Mouse (Mus musculus): Measurements from ENCODE around the gene Entpd4b. TPM values are rescaled to one million over a fixed set of nuclear protein-coding genes. Genes with fewer than 3 reads are reported as not detected.
A peak's percentile ranks its signal among the peaks of the same experiment; 100 is the strongest.
"Not testable (repeated sequence)": the region's sequence is repeated elsewhere in the genome, so short reads cannot be mapped to it uniquely, and the experiment has no call there.

Gene Entpd4b
- 9.9 and 11.6 TPM in 2 replicates for polyA plus RNA-seq (2015; fragmentation: Nextera tagmentation; extraction: Ambion mirVana)

- H3K4me1 ChIP-seq (replicated peaks; ENCODE audit: control insufficient read depth, insufficient read depth, low read length); H3K27ac ChIP-seq (ENCODE audit: low read length); H3K27me3 ChIP-seq (replicated peaks; ENCODE audit: control insufficient read depth, insufficient read depth, low read length); H3K4me2 ChIP-seq (ENCODE audit: low read length); H3K4me3 ChIP-seq (replicated peaks; ENCODE audit: low read length); H3K9ac ChIP-seq (replicated peaks; ENCODE audit: low read depth, low read length); H3K36me3 ChIP-seq (ENCODE audit: control insufficient read depth, insufficient read depth); H3K9me3 ChIP-seq (ENCODE audit: control insufficient read depth, low read length): not testable (repeated sequence)
- peak; percentile 98 for ATAC-seq
- WGBS = no CpG with 5 or more reads among the region's 68 CpGs
These were observed at the start of gene Entpd4b for GRCm38 (mm10) chr14:69555110-69555831. Gene Entpd4b, plus strand, starts transcription at chr14:69555424.

GRCm38 (mm10) chr14:69507000-69507399, 48.2 kb upstream of the Entpd4b start:
- H3K36me3 ChIP-seq (ENCODE audit: control insufficient read depth, insufficient read depth); H3K9me3 ChIP-seq (ENCODE audit: control insufficient read depth, low read length); H3K4me1 ChIP-seq (replicated peaks; ENCODE audit: control insufficient read depth, insufficient read depth, low read length); H3K9ac ChIP-seq (replicated peaks; ENCODE audit: low read depth, low read length); H3K4me2 ChIP-seq (ENCODE audit: low read length); H3K27me3 ChIP-seq (replicated peaks; ENCODE audit: control insufficient read depth, insufficient read depth, low read length); H3K4me3 ChIP-seq (replicated peaks; ENCODE audit: low read length); H3K27ac ChIP-seq (ENCODE audit: low read length); ATAC-seq: not testable (repeated sequence)
- WGBS = no CpG with 5 or more reads among the region's 1 CpGs

- not testable (repeated sequence) for H3K36me3 ChIP-seq (ENCODE audit: control insufficient read depth, insufficient read depth); H3K9me3 ChIP-seq (ENCODE audit: control insufficient read depth, low read length); H3K4me3 ChIP-seq (replicated peaks; ENCODE audit: low read length); H3K27ac ChIP-seq (ENCODE audit: low read length); ATAC-seq; H3K9ac ChIP-seq (replicated peaks; ENCODE audit: low read depth, low read length); H3K27me3 ChIP-seq (replicated peaks; ENCODE audit: control insufficient read depth, insufficient read depth, low read length); H3K4me2 ChIP-seq (ENCODE audit: low read length); H3K4me1 ChIP-seq (replicated peaks; ENCODE audit: control insufficient read depth, insufficient read depth, low read length)
- WGBS = no CpG with 5 or more reads among the region's 2 CpGs
These were observed 42.8 kb upstream of the Entpd4b start, which contains the start of gene Gm27179 for GRCm38 (mm10) chr14:69512449-69512848. Gene Gm27179, minus strand, starts transcription at chr14:69512549.

GRCm38 (mm10) chr14:69520810-69521209, 34.4 kb upstream of the Entpd4b start:
- not testable (repeated sequence) for ATAC-seq; H3K36me3 ChIP-seq (ENCODE audit: control insufficient read depth, insufficient read depth); H3K27ac ChIP-seq (ENCODE audit: low read length); H3K9ac ChIP-seq (replicated peaks; ENCODE audit: low read depth, low read length); H3K27me3 ChIP-seq (replicated peaks; ENCODE audit: control insufficient read depth, insufficient read depth, low read length); H3K9me3 ChIP-seq (ENCODE audit: control insufficient read depth, low read length); H3K4me2 ChIP-seq (ENCODE audit: low read length); H3K4me3 ChIP-seq (replicated peaks; ENCODE audit: low read length); H3K4me1 ChIP-seq (replicated peaks; ENCODE audit: control insufficient read depth, insufficient read depth, low read length)
- no CpG with 5 or more reads among the region's 2 CpGs for WGBS

GRCm38 (mm10) chr14:69523001-69523400, 32.2 kb upstream of the Entpd4b start:
- H3K27me3 ChIP-seq (replicated peaks; ENCODE audit: control insufficient read depth, insufficient read depth, low read length); H3K4me3 ChIP-seq (replicated peaks; ENCODE audit: low read length); H3K4me2 ChIP-seq (ENCODE audit: low read length); H3K36me3 ChIP-seq (ENCODE audit: control insufficient read depth, insufficient read depth); H3K27ac ChIP-seq (ENCODE audit: low read length); H3K4me1 ChIP-seq (replicated peaks; ENCODE audit: control insufficient read depth, insufficient read depth, low read length); H3K9ac ChIP-seq (replicated peaks; ENCODE audit: low read depth, low read length); H3K9me3 ChIP-seq (ENCODE audit: control insufficient read depth, low read length); ATAC-seq: not testable (repeated sequence)
- no CpG with 5 or more reads among the region's 1 CpGs for WGBS

DNA sequence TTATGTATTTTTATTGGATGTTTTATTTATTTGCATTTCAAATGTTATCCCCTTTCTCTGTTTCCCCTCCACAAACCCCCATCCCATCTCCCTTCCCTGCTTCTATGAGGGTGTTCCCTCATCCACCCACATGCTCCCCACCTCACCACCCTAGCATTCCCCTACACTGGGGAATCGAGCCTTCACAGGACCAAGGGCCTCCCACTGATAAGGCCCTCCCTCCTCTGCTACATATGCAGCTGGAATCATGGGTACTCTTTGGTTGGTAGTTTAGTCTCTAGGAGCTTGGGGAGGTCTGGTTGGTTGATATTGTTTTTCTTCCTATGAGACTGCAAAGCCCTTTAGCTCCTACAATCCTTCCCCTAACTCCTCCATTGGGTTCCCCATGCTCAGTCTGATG, 29.0 kb upstream of the Entpd4b start:
- not testable (repeated sequence) for H3K4me1 ChIP-seq (replicated peaks; ENCODE audit: control insufficient read depth, insufficient read depth, low read length); H3K4me2 ChIP-seq (ENCODE audit: low read length); H3K9ac ChIP-seq (replicated peaks; ENCODE audit: low read depth, low read length); H3K4me3 ChIP-seq (replicated peaks; ENCODE audit: low read length); H3K27me3 ChIP-seq (replicated peaks; ENCODE audit: control insufficient read depth, insufficient read depth, low read length); ATAC-seq; H3K27ac ChIP-seq (ENCODE audit: low read length); H3K36me3 ChIP-seq (ENCODE audit: control insufficient read depth, insufficient read depth); H3K9me3 ChIP-seq (ENCODE audit: control insufficient read depth, low read length)
- WGBS = no CpG with 5 or more reads among the region's 1 CpGs

DNA sequence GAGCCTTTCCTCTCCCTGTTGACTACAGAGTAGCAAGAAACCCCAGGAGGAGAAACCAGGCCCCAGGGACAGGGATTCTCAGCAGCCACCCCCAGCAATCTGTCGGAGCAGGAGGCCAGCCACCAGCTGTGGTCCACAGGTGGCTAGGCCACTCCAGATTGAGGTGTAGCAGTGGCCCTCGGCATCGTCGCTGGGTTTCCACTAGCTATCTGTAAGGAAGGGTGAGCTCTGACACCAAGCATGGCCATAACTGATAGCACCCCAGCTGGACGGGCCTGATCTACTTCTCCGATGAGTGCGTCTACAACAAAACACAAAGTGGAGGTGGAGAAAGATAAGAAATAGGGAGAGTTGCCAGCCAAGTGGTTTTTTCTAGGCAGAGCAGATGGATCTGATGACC, 18.7 kb upstream of the Entpd4b start:
- H3K9ac ChIP-seq (replicated peaks; ENCODE audit: low read depth, low read length); H3K4me1 ChIP-seq (replicated peaks; ENCODE audit: control insufficient read depth, insufficient read depth, low read length); H3K36me3 ChIP-seq (ENCODE audit: control insufficient read depth, insufficient read depth); ATAC-seq; H3K9me3 ChIP-seq (ENCODE audit: control insufficient read depth, low read length); H3K4me2 ChIP-seq (ENCODE audit: low read length); H3K27ac ChIP-seq (ENCODE audit: low read length); H3K4me3 ChIP-seq (replicated peaks; ENCODE audit: low read length); H3K27me3 ChIP-seq (replicated peaks; ENCODE audit: control insufficient read depth, insufficient read depth, low read length): not testable (repeated sequence)
- WGBS = no CpG with 5 or more reads among the region's 7 CpGs

GRCm38 (mm10) chr14:69540113-69540512, 15.1 kb upstream of the Entpd4b start:
- not testable (repeated sequence) for H3K9ac ChIP-seq (replicated peaks; ENCODE audit: low read depth, low read length); H3K36me3 ChIP-seq (ENCODE audit: control insufficient read depth, insufficient read depth); H3K4me2 ChIP-seq (ENCODE audit: low read length); H3K9me3 ChIP-seq (ENCODE audit: control insufficient read depth, low read length); H3K4me3 ChIP-seq (replicated peaks; ENCODE audit: low read length); H3K27ac ChIP-seq (ENCODE audit: low read length); H3K4me1 ChIP-seq (replicated peaks; ENCODE audit: control insufficient read depth, insufficient read depth, low read length); H3K27me3 ChIP-seq (replicated peaks; ENCODE audit: control insufficient read depth, insufficient read depth, low read length); ATAC-seq
- no CpG with 5 or more reads among the region's 5 CpGs for WGBS

GRCm38 (mm10) chr14:69542695-69543094, 12.5 kb upstream of the Entpd4b start:
- not testable (repeated sequence) for H3K4me2 ChIP-seq (ENCODE audit: low read length); ATAC-seq; H3K36me3 ChIP-seq (ENCODE audit: control insufficient read depth, insufficient read depth); H3K4me1 ChIP-seq (replicated peaks; ENCODE audit: control insufficient read depth, insufficient read depth, low read length); H3K27ac ChIP-seq (ENCODE audit: low read length); H3K4me3 ChIP-seq (replicated peaks; ENCODE audit: low read length); H3K9me3 ChIP-seq (ENCODE audit: control insufficient read depth, low read length); H3K27me3 ChIP-seq (replicated peaks; ENCODE audit: control insufficient read depth, insufficient read depth, low read length); H3K9ac ChIP-seq (replicated peaks; ENCODE audit: low read depth, low read length)
- WGBS = no CpG with 5 or more reads among the region's 7 CpGs

GRCm38 (mm10) chr14:69544033-69544432, 11.2 kb upstream of the Entpd4b start:
- ATAC-seq = not testable (repeated sequence)
- WGBS = no CpG with 5 or more reads among the region's 7 CpGs

More at GRCm38 (mm10) chr14:69544033-69544432, 11.2 kb upstream of the Entpd4b start:
- H3K4me2 ChIP-seq (ENCODE audit: low read length); H3K4me1 ChIP-seq (replicated peaks; ENCODE audit: control insufficient read depth, insufficient read depth, low read length); H3K9me3 ChIP-seq (ENCODE audit: control insufficient read depth, low read length); H3K4me3 ChIP-seq (replicated peaks; ENCODE audit: low read length); H3K9ac ChIP-seq (replicated peaks; ENCODE audit: low read depth, low read length); H3K27me3 ChIP-seq (replicated peaks; ENCODE audit: control insufficient read depth, insufficient read depth, low read length); H3K27ac ChIP-seq (ENCODE audit: low read length); H3K36me3 ChIP-seq (ENCODE audit: control insufficient read depth, insufficient read depth): not testable (repeated sequence)

All from forebrain, embryonic 16.5 days (tissue).